Mouse (Mus musculus) forebrain, postnatal 0 days (tissue): Measurements from ENCODE around the gene Rp9. TPM values are rescaled to one million over a fixed set of nuclear protein-coding genes. Genes with fewer than 3 reads are reported as not detected.

ENCODE experiments used
- ATAC-seq: fragments of 200-750 bp; cut with Nextera tagmentation; 2 replicates; pipeline ENCODE4 v1.8.0; 2017; ENCODE audit warnings: mild to moderate bottlenecking, moderate library complexity
- DNase-seq: peaks from one replicate; pipeline ENCODE4 v3.0.0-alpha.2; 2015
- H3K27ac ChIP-seq: fragments of 300-500 bp; sonication (generic); 2 replicates; pipeline ENCODE4 v1.5.1; 2014; ENCODE audit warnings: low read depth, mild to moderate bottlenecking, antibody characterized with exemption, low read length, moderate library complexity, mixed read lengths
- H3K27me3 ChIP-seq: fragments of 300-500 bp; sonication (generic); 2 replicates; pipeline ENCODE4 v1.6.1; 2014; ENCODE audit warnings: mild to moderate bottlenecking, low read length, mixed read lengths; ENCODE audit not compliant: insufficient read depth
- H3K36me3 ChIP-seq: fragments of 300-500 bp; sonication (generic); 2 replicates; pipeline ENCODE4 v1.6.1; 2014; ENCODE audit warnings: mild to moderate bottlenecking, moderate library complexity; ENCODE audit not compliant: insufficient read depth
- H3K4me1 ChIP-seq: fragments of 300-500 bp; sonication (generic); 2 replicates; pipeline ENCODE4 v1.6.1; 2014; ENCODE audit warnings: antibody characterized with exemption; ENCODE audit not compliant: insufficient read depth
- H3K4me2 ChIP-seq: fragments of 300-500 bp; sonication (generic); 2 replicates; pipeline ENCODE4 v1.6.1; 2014; ENCODE audit warnings: low read depth, mild to moderate bottlenecking, moderate library complexity
- H3K4me3 ChIP-seq: fragments of 300-500 bp; sonication (generic); 2 replicates; pipeline ENCODE4 v1.5.1; 2014; ENCODE audit warnings: low read depth, low read length, mixed read lengths
- H3K9ac ChIP-seq: fragments of 300-500 bp; sonication (generic); 2 replicates; pipeline ENCODE4 v1.6.1; 2014; ENCODE audit warnings: mild to moderate bottlenecking
- H3K9me3 ChIP-seq: fragments of 300-500 bp; sonication (generic); 2 replicates; pipeline ENCODE4 v1.6.1; 2016; ENCODE audit warnings: low read length
- CTCF ChIP-seq: sonication (generic); IDR thresholded peaks from 2 replicates; pipeline ENCODE4 v1.5.1; 2016; ENCODE audit warnings: antibody characterized with exemption, control low read depth, low read depth
- WGBS: fragments of 180-500 bp; shearing (Covaris S2); extraction: QIAGEN DNeasy Blood & Tissue Kit; methylation state at CpG from one replicate; pipeline ENCODE4 v1.1.7; 2014; 5-methylcytosine and 5-hydroxymethylcytosine counted together
- polyA plus RNA-seq: library from polyadenylated mRNA; unstranded; fragments of >200 nt; fragmentation: Nextera tagmentation; extraction: Ambion mirVana; gene quantifications from 2 replicates; pipeline ENCODE4 v1.2.1, GENCODE M21; 2015
- total RNA-seq: library from RNA; depleted of rRNA; stranded (reverse); fragments of >200 nt; gene quantifications from 2 replicates; pipeline ENCODE4 v1.2.3, GENCODE M21; 2014

Gene Rp9
- total and polyA plus RNA-seq, 2 experiments from 2014 or later, result 80.2 TPM

GRCm38 (mm10) chr9:22447213-22447612 lies 22.3 kb downstream of the Rp9 start:
- H3K36me3 ChIP-seq, result peaks cover 70% of the 10 kb centered on the region
- H3K9ac ChIP-seq, result no peak overlapping the region
- no peak overlapping the region for H3K27ac ChIP-seq
- no peak overlapping the region for H3K4me3 ChIP-seq
- H3K4me1 ChIP-seq, result no peaks in the 10 kb centered on the region
- no peaks in the 10 kb centered on the region for H3K27me3 ChIP-seq
- ATAC-seq, result no peak
- WGBS, result 91% methylated on average over 5 of the region's 5 CpGs
- no peak overlapping the region for H3K4me2 ChIP-seq
- no peaks in the 10 kb centered on the region for H3K9me3 ChIP-seq
- TF ChIP-seq CTCF, result no peak
- no peak for DNase-seq

GRCm38 (mm10) chr9:22445123-22445522 lies 24.4 kb downstream of the Rp9 start:
- H3K9me3 ChIP-seq, result no peaks in the 10 kb centered on the region
- no peak overlapping the region for H3K27ac ChIP-seq
- no peak for TF ChIP-seq CTCF
- no peak overlapping the region for H3K4me3 ChIP-seq
- no peak overlapping the region for H3K4me2 ChIP-seq
- no peak overlapping the region for H3K9ac ChIP-seq
- DNase-seq, result no peak
- ATAC-seq, result no peak
- H3K4me1 ChIP-seq, result no peaks in the 10 kb centered on the region
- no peaks in the 10 kb centered on the region for H3K27me3 ChIP-seq
- WGBS, result 100% methylated on average over 1 of the region's 1 CpGs
- H3K36me3 ChIP-seq, result peaks cover 56% of the 10 kb centered on the region

- Histone ChIP-seq H3K4me2 (no peak overlapping the region), H3K27me3 (no peaks in the 10 kb centered on the region), H3K4me3 (no peak overlapping the region), H3K36me3 (peaks cover 39% of the 10 kb centered on the region), H3K9me3 (no peaks in the 10 kb centered on the region), H3K4me1 (no peaks in the 10 kb centered on the region), H3K9ac (no peak overlapping the region), H3K27ac (no peak overlapping the region)
- ATAC-seq (no peak), DNase-seq (no peak)
- TF ChIP-seq CTCF, result no peak
- 92% methylated on average over 10 of the region's 10 CpGs for WGBS
Observed at GRCm38 (mm10) chr9:22443157-22443556, 26.4 kb downstream of the Rp9 start.

GRCm38 (mm10) chr9:22438826-22439225 lies 30.7 kb downstream of the Rp9 start:
- Histone ChIP-seq H3K4me3 (no peak overlapping the region), H3K4me1 (no peaks in the 10 kb centered on the region), H3K27me3 (no peaks in the 10 kb centered on the region), H3K36me3 (peaks cover 23% of the 10 kb centered on the region), H3K9ac (no peak overlapping the region), H3K27ac (no peak overlapping the region), H3K4me2 (no peak overlapping the region), H3K9me3 (no peaks in the 10 kb centered on the region)
- TF ChIP-seq CTCF, result no peak
- 90% methylated on average over 1 of the region's 1 CpGs for WGBS
- ATAC-seq (no peak), DNase-seq (no peak)

- WGBS, result 91% methylated on average over 2 of the region's 2 CpGs
- TF ChIP-seq CTCF, result no peak
- no peaks in the 10 kb centered on the region for H3K9me3 ChIP-seq
- H3K27ac ChIP-seq, result no peak overlapping the region
- H3K36me3 ChIP-seq, result peaks cover 18% of the 10 kb centered on the region
- H3K9ac ChIP-seq, result no peak overlapping the region
- no peak overlapping the region for H3K4me3 ChIP-seq
- no peak overlapping the region for H3K4me2 ChIP-seq
- DNase-seq (no peak), ATAC-seq (no peak)
- no peaks in the 10 kb centered on the region for H3K27me3 ChIP-seq
- H3K4me1 ChIP-seq, result 0 out of 2 replicates have a peak, but pooled peaks cover 3% of the 10 kb centered on the region
Observed at GRCm38 (mm10) chr9:22434101-22434500, 35.4 kb downstream of the Rp9 start.

- no peak for TF ChIP-seq CTCF
- Histone ChIP-seq H3K4me1 (0 out of 2 replicates have a peak, but pooled peaks cover 3% of the 10 kb centered on the region), H3K4me2 (no peak overlapping the region), H3K27me3 (no peaks in the 10 kb centered on the region), H3K36me3 (peaks cover 18% of the 10 kb centered on the region), H3K9ac (no peak overlapping the region), H3K27ac (no peak overlapping the region), H3K9me3 (no peaks in the 10 kb centered on the region), H3K4me3 (no peak overlapping the region)
- WGBS, result 75% methylated on average over 2 of the region's 2 CpGs
- ATAC-seq (no peak), DNase-seq (no peak)
Observed at GRCm38 (mm10) chr9:22433221-22433620, 36.3 kb downstream of the Rp9 start.

- Histone ChIP-seq H3K27me3 (no peaks in the 10 kb centered on the region), H3K9me3 (no peaks in the 10 kb centered on the region), H3K4me1 (0 out of 2 replicates have a peak, but pooled peaks cover 3% of the 10 kb centered on the region), H3K4me2 (no peak overlapping the region), H3K4me3 (no peak overlapping the region), H3K36me3 (peaks cover 10% of the 10 kb centered on the region; the same call in 1 of the 2 replicates), H3K9ac (no peak overlapping the region), H3K27ac (no peak overlapping the region)
- TF ChIP-seq CTCF, result no peak
- 36% methylated on average over 5 of the region's 5 CpGs for WGBS
- DNase-seq (no peak), ATAC-seq (no peak)
Observed at GRCm38 (mm10) chr9:22430315-22430840, 39.2 kb downstream of the Rp9 start.
